Mouse (Mus musculus) kidney, embryonic 14.5 days (tissue): Measurements from ENCODE around the gene Ppp1r13b. TPM values are rescaled to one million over a fixed set of nuclear protein-coding genes. Genes with fewer than 3 reads are reported as not detected.
A peak's percentile ranks its signal among the peaks of the same experiment; 100 is the strongest.

Experiments used
- ATAC-seq: fragments of 200-750 bp; cut with Nextera tagmentation; 2 replicates; pipeline ENCODE4 v1.8.0; 2017; ENCODE audit warnings: moderate number of reproducible peaks, mild to moderate bottlenecking, moderate TSS enrichment, moderate library complexity; ENCODE audit not compliant: low FRiP score, low TSS enrichment
- H3K27ac ChIP-seq: fragments of 300-500 bp; sonication (generic); 2 replicates; pipeline ENCODE4 v1.5.1; 2014; ENCODE audit warnings: low read depth, mild to moderate bottlenecking, low read length, moderate library complexity, mixed read lengths
- H3K27me3 ChIP-seq: fragments of 300-500 bp; sonication (generic); 2 replicates; pipeline ENCODE4 v1.6.1; 2014; ENCODE audit warnings: mild to moderate bottlenecking, low read length; ENCODE audit not compliant: control insufficient read depth, insufficient read depth
- H3K36me3 ChIP-seq: fragments of 300-500 bp; sonication (generic); 2 replicates; pipeline ENCODE4 v1.6.1; 2014; ENCODE audit warnings: low read length, mixed read lengths; ENCODE audit not compliant: control insufficient read depth, insufficient read depth
- H3K4me1 ChIP-seq: fragments of 300-500 bp; sonication (generic); 2 replicates; pipeline ENCODE4 v1.6.1; 2014; ENCODE audit warnings: low read length, mixed read lengths; ENCODE audit not compliant: control insufficient read depth, insufficient read depth
- H3K4me2 ChIP-seq: fragments of 300-500 bp; sonication (generic); replicated peaks from 2 replicates; pipeline ENCODE4 v1.6.1; 2014; ENCODE audit warnings: low read depth, mild to moderate bottlenecking, low read length
- H3K4me3 ChIP-seq: fragments of 300-500 bp; sonication (generic); 2 replicates; pipeline ENCODE4 v1.5.1; 2014; ENCODE audit warnings: mild to moderate bottlenecking, low read length
- H3K9ac ChIP-seq: fragments of 300-500 bp; sonication (generic); 2 replicates; pipeline ENCODE4 v1.6.1; 2014; ENCODE audit warnings: low read depth, mild to moderate bottlenecking, low read length, moderate library complexity
- H3K9me3 ChIP-seq: fragments of 300-500 bp; sonication (generic); 2 replicates; pipeline ENCODE4 v1.6.1; 2016; ENCODE audit warnings: low read length; ENCODE audit not compliant: control insufficient read depth
- WGBS: fragments of 180-500 bp; shearing (Covaris S2); extraction: QIAGEN DNeasy Blood & Tissue Kit; methylation state at CpG from one replicate; pipeline ENCODE4 v1.1.7; 2014; 5-methylcytosine and 5-hydroxymethylcytosine counted together
- polyA plus RNA-seq: library from polyadenylated mRNA; unstranded; fragments of >200 nt; fragmentation: Nextera tagmentation; extraction: Ambion mirVana; gene quantifications from 2 replicates; pipeline ENCODE4 v1.2.1, GENCODE M21; 2014

Gene Ppp1r13b
- polyA plus RNA-seq, 1 experiment from 2014 or later, result 20.6 TPM

- H3K4me3 ChIP-seq, result no peak overlapping the region
- H3K4me1 ChIP-seq, result peaks cover 24% of the 10 kb centered on the region
- peak overlapping the region; percentile 55 for H3K27ac ChIP-seq
- no peaks in the 10 kb centered on the region for H3K36me3 ChIP-seq
- H3K27me3 ChIP-seq, result no peaks in the 10 kb centered on the region
- peak overlapping the region; percentile 19 for H3K4me2 ChIP-seq
- peak overlapping the region; percentile 31; the same call in 1 of the 2 replicates for H3K9ac ChIP-seq
- 77% methylated on average over 10 of the region's 10 CpGs for WGBS
- no peaks in the 10 kb centered on the region for H3K9me3 ChIP-seq
- ATAC-seq, result no peak
Observed at GRCm38 (mm10) chr12:111943421-111944064, 35.6 kb upstream of the Ppp1r13b start.

- Histone ChIP-seq H3K36me3 (no peaks in the 10 kb centered on the region), H3K27ac (peak overlapping the region; percentile 84; the same call in 1 of the 2 replicates), H3K27me3 (no peaks in the 10 kb centered on the region), H3K4me1 (peaks cover 44% of the 10 kb centered on the region), H3K9ac (no peak overlapping the region), H3K4me3 (no peak overlapping the region), H3K4me2 (no peak overlapping the region), H3K9me3 (no peaks in the 10 kb centered on the region)
- 26% methylated on average over 1 of the region's 1 CpGs for WGBS
- peak; percentile 57 for ATAC-seq
Observed at GRCm38 (mm10) chr12:111938623-111939177, 30.8 kb upstream of the Ppp1r13b start.

GRCm38 (mm10) chr12:111936706-111937550, 29.0 kb upstream of the Ppp1r13b start:
- Histone ChIP-seq H3K27ac (peak overlapping the region; percentile 84), H3K36me3 (no peaks in the 10 kb centered on the region), H3K4me3 (no peak overlapping the region), H3K27me3 (no peaks in the 10 kb centered on the region), H3K9me3 (no peaks in the 10 kb centered on the region), H3K4me2 (peak overlapping the region; percentile 10; the same call in 1 of the 2 replicates), H3K4me1 (peaks cover 47% of the 10 kb centered on the region), H3K9ac (peak overlapping the region; percentile 31; the same call in 1 of the 2 replicates)
- ATAC-seq, result peak; percentile 60
- 36% methylated on average over 24 of the region's 24 CpGs for WGBS

- Histone ChIP-seq H3K36me3 (no peaks in the 10 kb centered on the region), H3K27me3 (no peaks in the 10 kb centered on the region), H3K4me3 (no peak overlapping the region), H3K27ac (no peak overlapping the region), H3K9me3 (no peaks in the 10 kb centered on the region), H3K4me1 (peaks cover 50% of the 10 kb centered on the region), H3K9ac (no peak overlapping the region), H3K4me2 (no peak overlapping the region)
- ATAC-seq, result no peak
- 81% methylated on average over 2 of the region's 2 CpGs for WGBS
Observed at GRCm38 (mm10) chr12:111933971-111934370, 26.1 kb upstream of the Ppp1r13b start.

DNA sequence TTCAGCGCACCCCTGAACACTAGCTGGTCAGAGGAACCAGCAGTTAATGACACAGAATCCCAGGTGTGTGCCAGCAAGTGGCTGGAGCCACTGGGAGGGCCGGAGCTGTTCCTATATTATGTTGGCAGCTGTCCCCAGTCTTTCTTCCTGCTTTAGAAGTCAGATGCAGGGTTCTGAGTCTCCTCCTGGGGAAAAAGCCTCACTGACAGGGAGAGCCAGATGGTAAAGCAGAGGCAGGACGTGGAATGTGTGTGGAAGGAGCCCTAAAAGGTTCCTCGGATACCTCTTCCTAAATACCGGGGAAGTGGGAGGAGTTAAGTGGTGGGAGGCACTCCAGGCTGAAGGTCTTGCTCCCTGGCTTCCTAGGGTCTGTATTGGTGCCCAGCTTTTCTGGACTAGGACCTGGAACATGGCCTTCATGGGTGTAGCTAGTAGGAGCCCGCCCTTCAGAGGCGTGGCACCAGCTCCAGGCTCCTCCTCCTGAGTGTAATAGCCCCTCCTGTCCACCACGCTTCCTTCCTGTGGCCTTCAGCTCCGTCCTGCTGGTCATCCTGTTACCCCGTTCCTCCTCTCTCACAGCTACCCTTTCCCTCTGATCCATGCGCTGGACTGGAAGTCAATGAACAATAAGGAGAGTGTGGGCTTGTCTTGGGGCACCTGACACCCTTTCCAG, 25.3 kb upstream of the Ppp1r13b start:
- Histone ChIP-seq H3K9ac (0 out of 2 replicates have a peak overlapping the region, but pooled peaks have one; percentile 7), H3K4me2 (peak overlapping the region; percentile 10; the same call in 1 of the 2 replicates), H3K4me1 (peaks cover 51% of the 10 kb centered on the region), H3K4me3 (no peak overlapping the region), H3K36me3 (no peaks in the 10 kb centered on the region), H3K27ac (peak overlapping the region; percentile 47; the same call in 1 of the 2 replicates), H3K27me3 (no peaks in the 10 kb centered on the region), H3K9me3 (no peaks in the 10 kb centered on the region)
- 38% methylated on average over 11 of the region's 11 CpGs for WGBS
- ATAC-seq, result peak; percentile 41; the same call in 1 of the 2 replicates

- Histone ChIP-seq H3K9ac (no peak overlapping the region), H3K27me3 (no peaks in the 10 kb centered on the region), H3K9me3 (no peaks in the 10 kb centered on the region), H3K4me3 (no peak overlapping the region), H3K4me2 (no peak overlapping the region), H3K27ac (peak overlapping the region; percentile 47; the same call in 1 of the 2 replicates), H3K4me1 (peaks cover 44% of the 10 kb centered on the region), H3K36me3 (no peaks in the 10 kb centered on the region)
- WGBS, result 50% methylated on average over 3 of the region's 3 CpGs
- ATAC-seq, result no peak
Observed at GRCm38 (mm10) chr12:111932513-111932912, 24.6 kb upstream of the Ppp1r13b start.

DNA sequence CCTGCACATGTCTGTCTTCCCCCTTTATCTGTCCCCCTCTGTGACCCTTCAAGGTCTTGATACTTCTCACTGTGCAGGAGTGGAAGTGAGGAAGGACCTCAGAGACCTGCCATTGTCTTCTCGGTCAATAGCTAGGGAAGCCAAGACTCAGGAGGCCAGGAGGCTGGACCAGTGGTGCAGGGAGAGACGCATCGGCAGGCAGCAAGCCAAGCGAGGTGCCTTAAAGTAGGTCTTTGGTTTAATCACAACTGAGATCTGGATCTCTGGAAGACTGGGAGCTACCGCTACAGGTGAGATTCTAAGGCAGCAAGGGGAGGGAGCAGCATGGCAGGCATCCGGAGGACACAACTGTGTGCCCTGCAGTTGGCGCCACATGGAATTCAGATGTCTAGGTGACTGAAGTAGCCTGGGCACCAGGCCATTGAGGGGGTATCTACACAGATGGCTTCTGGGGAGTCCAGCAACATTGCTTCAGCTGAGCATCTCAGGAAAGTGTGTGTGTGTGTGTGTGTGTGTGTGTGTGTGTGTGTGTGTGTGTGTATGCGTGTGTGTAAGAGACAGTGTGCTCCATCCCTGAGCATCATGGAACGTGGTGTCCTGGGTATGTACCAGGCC, 23.6 kb upstream of the Ppp1r13b start:
- H3K4me3 ChIP-seq, result no peak overlapping the region
- no peak overlapping the region for H3K4me2 ChIP-seq
- no peaks in the 10 kb centered on the region for H3K36me3 ChIP-seq
- no peaks in the 10 kb centered on the region for H3K27me3 ChIP-seq
- peaks cover 34% of the 10 kb centered on the region for H3K4me1 ChIP-seq
- no peak for ATAC-seq
- H3K27ac ChIP-seq, result no peak overlapping the region
- H3K9me3 ChIP-seq, result no peaks in the 10 kb centered on the region
- no peak overlapping the region for H3K9ac ChIP-seq
- WGBS, result 75% methylated on average over 9 of the region's 9 CpGs

DNA sequence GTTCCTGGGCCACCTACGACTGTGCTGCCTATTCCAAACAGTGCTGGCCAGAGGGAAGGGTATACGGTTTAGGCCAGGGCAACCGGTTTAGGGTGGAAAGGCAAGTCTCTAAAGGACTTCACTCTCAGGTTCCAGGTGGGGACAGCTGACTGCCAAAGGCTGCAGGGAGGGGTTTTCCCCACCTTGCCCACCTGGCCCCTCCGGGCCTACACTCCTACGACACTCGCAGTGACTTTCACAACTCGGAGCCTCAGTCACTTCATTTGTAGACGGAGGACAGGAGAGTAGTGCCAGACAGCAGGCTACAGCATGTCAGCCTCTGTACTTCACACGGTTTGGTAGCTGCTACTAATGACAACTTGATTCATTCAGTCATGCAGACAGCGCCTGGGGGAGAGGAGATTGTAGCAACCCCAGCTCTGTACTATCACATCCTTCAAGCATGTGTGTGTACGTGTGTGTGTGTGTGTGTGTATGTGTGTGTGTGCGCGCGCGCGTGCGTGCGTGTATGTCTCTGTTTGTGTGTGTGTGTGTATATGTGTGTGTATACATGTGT, 20.6 kb upstream of the Ppp1r13b start:
- WGBS, result 76% methylated on average over 18 of the region's 18 CpGs

More for the DNA sequence above, 20.6 kb upstream of the Ppp1r13b start:
- Histone ChIP-seq H3K36me3 (no peaks in the 10 kb centered on the region), H3K27ac (no peak overlapping the region), H3K4me2 (no peak overlapping the region), H3K27me3 (no peaks in the 10 kb centered on the region), H3K9me3 (no peaks in the 10 kb centered on the region), H3K4me1 (peaks cover 20% of the 10 kb centered on the region), H3K4me3 (no peak overlapping the region), H3K9ac (no peak overlapping the region)
- no peak for ATAC-seq
